Mouse (Mus musculus) intestine, embryonic 14.5 days (tissue): Measurements from ENCODE around the gene Lysmd3. TPM values are rescaled to one million over a fixed set of nuclear protein-coding genes. Genes with fewer than 3 reads are reported as not detected.

Experiments
- ATAC-seq: fragments of 200-750 bp; cut with Nextera tagmentation; replicated peaks from 2 replicates; pipeline ENCODE4 v1.8.0; 2017; ENCODE audit warnings: low read depth, moderate number of reproducible peaks, moderate TSS enrichment, moderate library complexity; ENCODE audit not compliant: low FRiP score, low TSS enrichment
- DNase-seq: peaks from one replicate; pipeline ENCODE4 v3.0.0-alpha.2; 2018; ENCODE audit warnings: low spot score
- H3K27ac ChIP-seq: fragments of 300-500 bp; sonication (generic); 2 replicates; pipeline ENCODE4 v1.5.1; 2014; ENCODE audit warnings: low read depth, mild to moderate bottlenecking, control low read depth
- H3K27me3 ChIP-seq: fragments of 300-500 bp; sonication (generic); replicated peaks from 2 replicates; pipeline ENCODE4 v1.6.1; 2014; ENCODE audit warnings: low read length, control low read depth; ENCODE audit not compliant: control insufficient read depth, insufficient read depth
- H3K36me3 ChIP-seq: fragments of 300-500 bp; sonication (generic); 2 replicates; pipeline ENCODE4 v1.6.1; 2014; ENCODE audit warnings: low read length, control low read depth; ENCODE audit not compliant: control insufficient read depth, insufficient read depth
- H3K4me1 ChIP-seq: fragments of 300-500 bp; sonication (generic); replicated peaks from 2 replicates; pipeline ENCODE4 v1.6.1; 2014; ENCODE audit warnings: low read length, control low read depth, mixed read lengths; ENCODE audit not compliant: control insufficient read depth, insufficient read depth
- H3K4me2 ChIP-seq: fragments of 300-500 bp; sonication (generic); 2 replicates; pipeline ENCODE4 v1.6.1; 2014; ENCODE audit warnings: low read length
- H3K4me3 ChIP-seq: fragments of 300-500 bp; sonication (generic); 2 replicates; pipeline ENCODE4 v1.5.1; 2014; ENCODE audit warnings: low read depth, low read length, control low read depth, mixed read lengths
- H3K9ac ChIP-seq: fragments of 300-500 bp; sonication (generic); 2 replicates; pipeline ENCODE4 v1.6.1; 2014; ENCODE audit warnings: mild to moderate bottlenecking, low read length
- H3K9me3 ChIP-seq: fragments of 300-500 bp; sonication (generic); 2 replicates; pipeline ENCODE4 v1.6.1; 2016; ENCODE audit warnings: low read length, control low read depth; ENCODE audit not compliant: control insufficient read depth
- WGBS: fragments of 180-500 bp; shearing (Covaris S2); extraction: QIAGEN DNeasy Blood & Tissue Kit; methylation state at CpG from one replicate; pipeline ENCODE4 v1.1.7; 2014; 5-methylcytosine and 5-hydroxymethylcytosine counted together
- polyA plus RNA-seq: library from polyadenylated mRNA; unstranded; fragments of >200 nt; fragmentation: Nextera tagmentation; extraction: Ambion mirVana; gene quantifications from 2 replicates; pipeline ENCODE4 v1.2.1, GENCODE M21; 2014

Gene Lysmd3
- polyA plus RNA-seq, 1 experiment from 2014 or later, result 25.0 TPM

- H3K36me3 ChIP-seq, result no peaks in the 10 kb centered on the region
- H3K4me3 ChIP-seq, result no peak overlapping the region
- ATAC-seq (no peak), DNase-seq (no peak)
- H3K9me3 ChIP-seq, result no peaks in the 10 kb centered on the region
- no peak overlapping the region for H3K9ac ChIP-seq
- H3K27ac ChIP-seq, result no peak overlapping the region
- H3K4me1 ChIP-seq, result no peaks in the 10 kb centered on the region; the same call in 1 of the 2 replicates
- no peak overlapping the region for H3K4me2 ChIP-seq
- 92% methylated on average over 3 of the region's 3 CpGs for WGBS
- no peaks in the 10 kb centered on the region for H3K27me3 ChIP-seq
Measured at GRCm38 (mm10) chr13:81689587-81689986, 32.1 kb downstream of the Lysmd3 start.

GRCm38 (mm10) chr13:81690477-81690876, 33.0 kb downstream of the Lysmd3 start:
- H3K9me3 ChIP-seq, result no peaks in the 10 kb centered on the region
- WGBS, result 72% methylated on average over 10 of the region's 10 CpGs
- H3K4me3 ChIP-seq, result no peak overlapping the region
- no peak overlapping the region for H3K9ac ChIP-seq
- H3K4me1 ChIP-seq, result no peaks in the 10 kb centered on the region; the same call in 1 of the 2 replicates
- H3K27ac ChIP-seq, result no peak overlapping the region
- no peak overlapping the region for H3K4me2 ChIP-seq
- DNase-seq, result no peak
- no peak for ATAC-seq
- H3K27me3 ChIP-seq, result no peaks in the 10 kb centered on the region
- H3K36me3 ChIP-seq, result no peaks in the 10 kb centered on the region

- ATAC-seq (no peak), DNase-seq (no peak)
- H3K4me3 ChIP-seq, result no peak overlapping the region
- H3K4me1 ChIP-seq, result no peaks in the 10 kb centered on the region; the same call in 1 of the 2 replicates
- no peaks in the 10 kb centered on the region for H3K27me3 ChIP-seq
- H3K9ac ChIP-seq, result no peak overlapping the region
- 70% methylated on average over 9 of the region's 9 CpGs for WGBS
- no peaks in the 10 kb centered on the region for H3K36me3 ChIP-seq
- H3K9me3 ChIP-seq, result no peaks in the 10 kb centered on the region
- H3K27ac ChIP-seq, result no peak overlapping the region
- H3K4me2 ChIP-seq, result no peak overlapping the region
Measured at GRCm38 (mm10) chr13:81691606-81692005, 34.1 kb downstream of the Lysmd3 start.

GRCm38 (mm10) chr13:81694446-81694845, 37.0 kb downstream of the Lysmd3 start:
- DNase-seq (no peak), ATAC-seq (no peak)

GRCm38 (mm10) chr13:81703148-81703547, 45.7 kb downstream of the Lysmd3 start:
- ATAC-seq, result no peak

More at GRCm38 (mm10) chr13:81694446-81694845, 37.0 kb downstream of the Lysmd3 start:
- H3K4me3 ChIP-seq, result no peak overlapping the region
- H3K36me3 ChIP-seq, result 0 out of 2 replicates have a peak, but pooled peaks cover 4% of the 10 kb centered on the region
- 93% methylated on average over 12 of the region's 12 CpGs for WGBS
- no peak overlapping the region for H3K9ac ChIP-seq
- no peaks in the 10 kb centered on the region; the same call in 1 of the 2 replicates for H3K4me1 ChIP-seq
- no peaks in the 10 kb centered on the region for H3K9me3 ChIP-seq
- no peak overlapping the region for H3K27ac ChIP-seq
- no peaks in the 10 kb centered on the region for H3K27me3 ChIP-seq
- H3K4me2 ChIP-seq, result no peak overlapping the region

GRCm38 (mm10) chr13:81703621-81704020, 46.2 kb downstream of the Lysmd3 start:
- DNase-seq, result no peak
- Histone ChIP-seq H3K4me2 (no peak overlapping the region), H3K36me3 (0 out of 2 replicates have a peak, but pooled peaks cover 3% of the 10 kb centered on the region), H3K9ac (no peak overlapping the region), H3K27ac (no peak overlapping the region), H3K4me3 (no peak overlapping the region), H3K9me3 (no peaks in the 10 kb centered on the region), H3K27me3 (no peaks in the 10 kb centered on the region), H3K4me1 (no peaks in the 10 kb centered on the region)
- ATAC-seq, result no peak
- 72% methylated on average over 9 of the region's 9 CpGs for WGBS

More at GRCm38 (mm10) chr13:81703148-81703547, 45.7 kb downstream of the Lysmd3 start:
- DNase-seq, result no peak
- Histone ChIP-seq H3K27me3 (no peaks in the 10 kb centered on the region), H3K27ac (no peak overlapping the region), H3K9me3 (no peaks in the 10 kb centered on the region), H3K4me2 (no peak overlapping the region), H3K9ac (no peak overlapping the region), H3K4me1 (no peaks in the 10 kb centered on the region), H3K36me3 (0 out of 2 replicates have a peak, but pooled peaks cover 6% of the 10 kb centered on the region), H3K4me3 (no peak overlapping the region)
- 82% methylated on average over 7 of the region's 7 CpGs for WGBS

GRCm38 (mm10) chr13:81706311-81706710, 48.8 kb downstream of the Lysmd3 start:
- H3K36me3 ChIP-seq, result no peaks in the 10 kb centered on the region
- H3K4me3 ChIP-seq, result no peak overlapping the region
- no peak overlapping the region for H3K4me2 ChIP-seq
- H3K4me1 ChIP-seq, result peaks cover 4% of the 10 kb centered on the region; the same call in 1 of the 2 replicates
- WGBS, result 95% methylated on average over 5 of the region's 5 CpGs
- H3K27ac ChIP-seq, result no peak overlapping the region
- H3K9me3 ChIP-seq, result no peaks in the 10 kb centered on the region
- H3K9ac ChIP-seq, result no peak overlapping the region
- DNase-seq (no peak), ATAC-seq (no peak)
- H3K27me3 ChIP-seq, result no peaks in the 10 kb centered on the region

- Histone ChIP-seq H3K36me3 (no peaks in the 10 kb centered on the region), H3K27me3 (no peaks in the 10 kb centered on the region), H3K9ac (peak overlapping the region; percentile 61; the same call in 1 of the 2 replicates), H3K4me3 (peak overlapping the region; percentile 61), H3K4me2 (peak overlapping the region; percentile 64), H3K27ac (no peak overlapping the region), H3K9me3 (no peaks in the 10 kb centered on the region), H3K4me1 (peaks cover 9% of the 10 kb centered on the region; the same call in 1 of the 2 replicates)
- no peak for ATAC-seq
- no peak for DNase-seq
- WGBS, result 41% methylated on average over 4 of the region's 4 CpGs
Measured at GRCm38 (mm10) chr13:81709805-81710204, 52.3 kb downstream of the Lysmd3 start.

GRCm38 (mm10) chr13:81710266-81710665, 52.8 kb downstream of the Lysmd3 start:
- Histone ChIP-seq H3K9me3 (no peaks in the 10 kb centered on the region), H3K4me2 (peak overlapping the region; percentile 64), H3K4me1 (peaks cover 9% of the 10 kb centered on the region; the same call in 1 of the 2 replicates), H3K27me3 (no peaks in the 10 kb centered on the region), H3K9ac (peak overlapping the region; percentile 61), H3K4me3 (peak overlapping the region; percentile 61), H3K27ac (no peak overlapping the region), H3K36me3 (no peaks in the 10 kb centered on the region)
- ATAC-seq (no peak), DNase-seq (no peak)
- 0% methylated on average over 7 of the region's 7 CpGs for WGBS
